Mouse (Mus musculus) cerebellum, adult 2 months (tissue): ENCODE data around the gene Phactr4. TPM values are rescaled to one million over a fixed set of nuclear protein-coding genes. Genes with fewer than 3 reads are reported as not detected.
"Not testable (repeated sequence)": the region's sequence is repeated elsewhere in the genome, so short reads cannot be mapped to it uniquely, and the experiment has no call there.

Source experiments
- DNase-seq, 2 experiments: peaks; one replicate each; pipeline ENCODE4 v3.0.0; 2021
- H3K27ac ChIP-seq: fragments of 200-500 bp; 2 replicates; pipeline ENCODE4 v1.5.1; 2012; ENCODE audit warnings: low read length, control low read depth, inconsistent platforms; ENCODE audit not compliant: insufficient read depth
- H3K27me3 ChIP-seq: fragments of 200-500 bp; 2 replicates; pipeline ENCODE4 v1.6.1; 2012; ENCODE audit warnings: inconsistent platforms, mild to moderate bottlenecking, low read length, moderate library complexity; ENCODE audit not compliant: control insufficient read depth, insufficient read depth
- H3K4me1 ChIP-seq: fragments of 200-500 bp; 2 replicates; pipeline ENCODE4 v1.6.1; 2011; ENCODE audit warnings: low read length; ENCODE audit not compliant: control insufficient read depth, insufficient read depth
- H3K4me3 ChIP-seq: fragments of 200-500 bp; replicated peaks from 2 replicates; pipeline ENCODE3; 2011; ENCODE audit warnings: mild to moderate bottlenecking, low read depth, low read length, control low read depth; ENCODE audit not compliant: insufficient read depth
- CTCF ChIP-seq: fragments of 200-500 bp; IDR thresholded peaks from 2 replicates; pipeline ENCODE4 v1.5.1; 2011; ENCODE audit warnings: low read depth, mild to moderate bottlenecking, control low read depth, low read length, moderate library complexity, borderline replicate concordance; ENCODE audit not compliant: insufficient read depth
- POLR2A ChIP-seq: fragments of 200-500 bp; IDR thresholded peaks from 2 replicates; pipeline ENCODE4 v1.6.1; 2011; ENCODE audit warnings: low read length, control low read depth, borderline replicate concordance; ENCODE audit not compliant: insufficient read depth
- WGBS: fragments of 180-500 bp; shearing (Covaris S2); methylation state at CpG from one replicate; pipeline ENCODE4 v1.1.7; 2018; 5-methylcytosine and 5-hydroxymethylcytosine counted together
- polyA plus RNA-seq: library from polyadenylated mRNA; depleted of rRNA; stranded (reverse); fragments of >200 nt; gene quantifications from 2 replicates; pipeline ENCODE4 v1.2.3, GENCODE M21; 2012

The Phactr4 gene
- polyA plus RNA-seq, 1 experiment, result 10.7 TPM

DNA sequence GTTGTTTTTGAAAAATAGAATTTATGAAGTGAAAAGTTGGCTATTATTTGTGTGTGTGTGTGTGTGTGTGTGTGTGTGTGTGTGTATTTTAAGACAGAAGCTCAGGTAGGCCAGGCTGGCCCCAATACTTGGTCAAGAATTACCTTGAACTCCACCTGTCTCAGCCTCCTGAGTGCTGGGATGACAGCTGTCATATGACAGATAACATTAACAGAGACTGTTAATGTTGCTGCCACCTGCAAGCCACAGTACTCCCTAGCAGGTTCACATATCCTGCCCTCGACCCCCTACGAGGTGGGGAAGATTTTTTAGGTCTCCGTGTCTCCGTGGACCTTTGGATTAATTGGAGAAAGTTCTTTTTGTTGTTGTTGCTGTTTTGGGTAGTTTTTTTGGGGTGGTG, 5.2 kb upstream of the Phactr4 start:
- no peak for DNase-seq
- H3K27me3 ChIP-seq, result no peaks in the 10 kb centered on the region
- no peak overlapping the region for H3K4me3 ChIP-seq
- no peak overlapping the region for H3K27ac ChIP-seq
- H3K4me1 ChIP-seq, result no peaks in the 10 kb centered on the region
- TF ChIP-seq CTCF (no peak), POLR2A (no peak)
- 66% methylated on average over 4 of the region's 4 CpGs for WGBS

DNA sequence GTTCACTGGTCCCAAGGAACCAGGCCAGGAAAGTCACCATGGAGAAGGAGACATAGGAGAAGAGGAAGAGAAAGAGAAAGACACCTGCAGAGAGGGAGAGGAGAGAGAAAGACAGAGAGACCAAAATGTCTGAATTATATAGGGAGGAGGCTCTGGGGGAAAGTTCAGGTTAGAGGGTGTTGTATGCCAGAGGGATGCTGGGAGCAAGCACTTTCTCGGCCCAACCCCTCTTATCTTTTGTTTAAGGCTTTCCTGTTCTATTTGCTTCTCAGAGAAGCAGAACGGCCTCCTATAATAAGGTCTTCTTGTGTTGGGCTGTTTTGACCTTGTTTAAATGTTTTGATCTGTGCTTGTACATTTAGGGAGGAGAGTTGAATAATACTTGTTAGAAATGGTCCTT, 3.7 kb upstream of the Phactr4 start:
- WGBS, result 52% methylated on average over 2 of the region's 2 CpGs
- no peak overlapping the region for H3K4me3 ChIP-seq
- TF ChIP-seq POLR2A (no peak), CTCF (no peak)
- H3K27ac ChIP-seq, result no peak overlapping the region
- no peak for DNase-seq
- no peaks in the 10 kb centered on the region for H3K4me1 ChIP-seq
- H3K27me3 ChIP-seq, result no peaks in the 10 kb centered on the region

DNA sequence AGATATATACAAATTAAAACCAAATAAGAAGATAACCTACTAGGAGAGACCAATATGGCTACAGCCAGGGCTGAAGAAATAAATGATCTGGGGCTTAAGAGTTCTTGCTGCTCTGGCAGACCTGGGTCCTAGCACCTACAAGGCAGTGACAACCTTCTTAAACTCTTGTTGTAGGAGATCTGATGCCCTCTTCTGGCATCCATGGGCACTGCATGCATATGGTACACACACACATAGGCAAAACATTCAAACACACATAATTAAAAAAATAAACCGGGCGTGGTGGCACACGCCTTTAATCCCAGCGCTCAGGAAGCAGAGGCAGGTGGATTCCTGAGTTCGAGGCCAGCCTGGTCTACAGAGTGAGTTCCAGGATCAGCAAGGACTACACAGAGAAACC, 2.5 kb upstream of the Phactr4 start:
- Histone ChIP-seq H3K4me3 (no peak overlapping the region), H3K27ac (no peak overlapping the region), H3K4me1 (no peaks in the 10 kb centered on the region), H3K27me3 (no peaks in the 10 kb centered on the region)
- TF ChIP-seq POLR2A (no peak), CTCF (no peak)
- DNase-seq, result no peak
- 92% methylated on average over 5 of the region's 5 CpGs for WGBS

DNA sequence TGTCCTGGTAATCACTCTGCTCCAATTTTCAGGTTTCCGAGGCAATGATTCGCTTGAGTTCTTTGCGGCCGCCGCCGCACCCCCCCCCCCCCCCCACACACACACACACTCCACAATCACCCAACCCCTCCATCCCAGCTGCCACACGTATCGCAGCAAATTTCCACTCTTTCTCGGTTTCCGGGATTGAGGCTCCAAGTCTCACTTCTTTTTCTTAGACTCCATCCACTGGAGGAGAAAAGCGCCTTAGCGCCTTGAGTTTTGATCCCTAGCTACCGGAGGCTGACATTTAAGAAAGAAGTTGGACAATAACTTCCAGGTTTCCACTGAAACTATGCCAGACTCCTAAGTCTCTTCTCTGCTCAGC, 750 bp downstream of the Phactr4 start:
- TF ChIP-seq POLR2A (no peak), CTCF (no peak)
- H3K4me1 ChIP-seq, result no peaks in the 10 kb centered on the region
- under 1% methylated on average over 13 of the region's 13 CpGs for WGBS

DNA sequence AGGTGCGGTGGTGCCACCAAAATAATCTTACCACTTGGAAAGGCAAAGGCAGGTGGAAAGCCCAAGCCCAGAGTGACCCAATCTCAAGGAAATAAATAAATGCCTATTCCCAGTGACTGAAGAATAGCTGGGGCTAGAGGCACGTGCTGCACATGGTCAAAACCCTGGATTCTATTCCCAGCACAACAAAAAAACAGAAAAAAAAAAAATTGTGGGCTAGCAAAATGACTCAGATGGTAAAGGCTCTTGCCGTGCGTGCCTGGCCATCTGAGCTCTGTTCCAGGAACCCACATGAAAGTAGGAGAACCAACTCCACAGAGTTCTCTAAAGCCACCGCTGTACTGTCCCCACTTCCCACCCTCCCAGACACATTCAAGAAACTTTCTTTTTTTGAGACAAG, 1.8 kb downstream of the Phactr4 start:
- no peak overlapping the region for H3K27ac ChIP-seq
- no peak for DNase-seq
- TF ChIP-seq CTCF (no peak), POLR2A (no peak)
- no peak overlapping the region for H3K4me3 ChIP-seq
- H3K4me1 ChIP-seq, result no peaks in the 10 kb centered on the region
- 80% methylated on average over 5 of the region's 5 CpGs for WGBS
- no peaks in the 10 kb centered on the region for H3K27me3 ChIP-seq

More for the DNA sequence above, 750 bp downstream of the Phactr4 start:
- DNase-seq, result no peak
- no peaks in the 10 kb centered on the region for H3K27me3 ChIP-seq
- peak overlapping the region; percentile 71 for H3K4me3 ChIP-seq
- H3K27ac ChIP-seq, result peak overlapping the region; percentile 58; the same call in 1 of the 2 replicates

DNA sequence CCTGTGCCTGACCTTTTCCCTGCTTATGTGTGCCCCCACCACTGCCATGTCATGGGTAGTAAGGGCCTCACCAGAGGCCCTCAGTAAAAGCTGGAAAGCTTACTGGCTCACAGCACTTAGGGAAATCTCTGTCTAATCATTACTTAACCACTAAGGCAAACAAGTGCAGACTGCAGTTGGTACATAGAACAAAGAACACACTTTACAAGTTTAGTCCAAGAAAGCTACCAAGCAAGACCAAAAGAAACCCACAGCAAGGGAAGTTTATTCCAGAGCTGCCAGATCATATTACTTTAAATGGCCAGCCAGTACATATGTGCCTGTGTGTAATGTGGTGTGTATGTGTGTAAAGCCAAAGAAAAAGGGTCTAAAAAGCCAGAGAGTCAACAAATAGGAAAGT, 6.3 kb downstream of the Phactr4 start:
- Histone ChIP-seq H3K27ac (no peak overlapping the region), H3K4me1 (no peaks in the 10 kb centered on the region), H3K27me3 (no peaks in the 10 kb centered on the region), H3K4me3 (no peak overlapping the region)
- no peak for TF ChIP-seq POLR2A
- TF ChIP-seq CTCF, result no peak
- no peak for DNase-seq

DNA sequence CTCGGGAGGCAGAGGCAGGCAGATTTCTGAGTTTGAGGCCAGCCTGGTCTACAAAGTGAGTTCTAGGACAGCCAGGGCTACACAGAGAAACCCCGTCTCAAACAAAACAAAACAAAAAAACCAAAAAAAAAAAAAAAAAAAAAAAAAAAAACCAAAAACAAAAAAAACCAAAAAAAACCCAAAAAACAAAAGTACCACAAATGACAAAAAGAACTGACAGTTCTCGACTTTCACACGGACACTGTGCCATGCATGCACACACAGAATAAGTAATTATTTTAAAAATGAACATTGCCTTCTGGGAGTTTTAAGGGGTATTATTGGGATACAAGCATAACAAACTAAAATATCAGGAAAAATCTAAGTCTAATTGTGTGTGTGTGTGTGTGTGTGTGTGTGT, 9.0 kb downstream of the Phactr4 start:
- not testable (repeated sequence) for DNase-seq, H3K4me1 ChIP-seq, H3K27me3 ChIP-seq, H3K4me3 ChIP-seq, H3K27ac ChIP-seq
- WGBS, result 94% methylated on average over 4 of the region's 4 CpGs

DNA sequence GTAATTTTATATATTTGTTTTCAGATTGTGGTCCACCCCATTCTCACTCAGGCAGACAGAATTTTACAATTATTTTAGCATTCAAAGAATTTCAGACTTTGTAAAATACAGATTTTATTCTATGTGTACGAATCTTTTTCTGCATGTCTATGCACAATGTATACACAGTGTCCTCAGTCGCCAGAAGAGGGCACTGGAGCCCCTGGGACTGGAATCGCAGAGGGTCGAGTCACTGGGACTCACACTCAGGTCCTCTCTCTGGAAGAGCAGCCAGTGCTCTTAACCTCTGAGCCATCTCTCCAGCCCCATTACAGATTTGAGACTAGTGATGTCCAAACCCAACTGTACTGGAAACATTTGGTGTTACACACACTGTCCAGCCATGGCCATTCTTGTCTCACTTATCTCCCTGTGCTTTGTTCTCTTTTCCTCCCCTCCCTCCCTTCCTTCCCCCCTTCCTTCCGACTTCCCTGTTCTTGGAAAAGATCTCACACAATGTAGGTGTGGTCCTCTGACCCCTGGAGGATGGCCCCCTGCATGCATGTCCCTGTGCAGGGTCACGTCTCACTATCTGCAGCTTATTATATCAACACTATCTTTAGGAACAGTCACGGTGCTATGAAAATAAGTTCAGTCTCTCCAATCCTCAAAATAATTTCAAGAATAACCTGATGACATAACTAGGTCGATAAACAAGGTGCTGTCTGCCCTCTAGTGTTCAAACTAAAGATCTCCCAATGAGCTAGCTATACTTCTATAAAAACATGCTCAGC, 10.8 kb downstream of the Phactr4 start:
- H3K4me3 ChIP-seq, result no peak overlapping the region
- H3K27ac ChIP-seq, result no peak overlapping the region
- no peaks in the 10 kb centered on the region for H3K27me3 ChIP-seq
- TF ChIP-seq CTCF, result no peak
- TF ChIP-seq POLR2A, result no peak
- 47% methylated on average over 8 of the region's 8 CpGs for WGBS
- peak in 1 of 2 experiments; percentile 14 for DNase-seq
- no peaks in the 10 kb centered on the region for H3K4me1 ChIP-seq
